Mouse (Mus musculus) bone marrow, adult 2 months (tissue): ENCODE measurements around the gene Slc25a20. TPM values are rescaled to one million over a fixed set of nuclear protein-coding genes. Genes with fewer than 3 reads are reported as not detected.

Experiments
- H3K27ac ChIP-seq: fragments of 200-500 bp; 2 replicates; pipeline ENCODE4 v1.5.1; 2012; ENCODE audit warnings: low read depth, mild to moderate bottlenecking, control low read depth, inconsistent platforms, low read length; ENCODE audit not compliant: control insufficient read depth, poor library complexity, insufficient read depth
- H3K4me1 ChIP-seq: fragments of 200-500 bp; 2 replicates; pipeline ENCODE4 v1.6.1; 2011; ENCODE audit warnings: low read length; ENCODE audit not compliant: control insufficient read depth, insufficient read depth
- H3K4me3 ChIP-seq: fragments of 200-500 bp; replicated peaks from 2 replicates; pipeline ENCODE3; 2011; ENCODE audit warnings: mild to moderate bottlenecking, low read depth, low read length, control low read depth; ENCODE audit not compliant: control insufficient read depth
- CTCF ChIP-seq: fragments of 200-500 bp; IDR thresholded peaks from 2 replicates; pipeline ENCODE4 v1.5.1; 2011; ENCODE audit warnings: low read length, control low read depth; ENCODE audit not compliant: control insufficient read depth, insufficient read depth
- POLR2A ChIP-seq: fragments of 200-500 bp; IDR thresholded peaks from 2 replicates; pipeline ENCODE4 v1.6.1; 2011; ENCODE audit warnings: low read depth, mild to moderate bottlenecking, control low read depth, low read length, borderline replicate concordance; ENCODE audit not compliant: control insufficient read depth
- WGBS: fragments of 180-500 bp; shearing (Covaris S2); methylation state at CpG from one replicate; pipeline ENCODE4 v1.1.7; 2018; 5-methylcytosine and 5-hydroxymethylcytosine counted together
- polyA plus RNA-seq: library from polyadenylated mRNA; stranded (reverse); fragments of >200 nt; gene quantifications from 2 replicates; pipeline ENCODE4 v1.2.4, GENCODE M21; 2011; ENCODE audit warnings: low replicate concordance; ENCODE audit not compliant: missing spikeins, insufficient read depth, insufficient read length

The Slc25a20 gene
- polyA plus RNA-seq, 1 experiment: 13.7 TPM

- no peak for TF ChIP-seq CTCF
- TF ChIP-seq POLR2A: no peak
- H3K27ac ChIP-seq: no peak overlapping the region
- H3K4me3 ChIP-seq: no peak overlapping the region
- 82% methylated on average over 1 of the region's 1 CpGs for WGBS
- no peaks in the 10 kb centered on the region for H3K4me1 ChIP-seq
Observed at GRCm38 (mm10) chr9:108689993-108690392, 28.1 kb downstream of the Slc25a20 start.

DNA sequence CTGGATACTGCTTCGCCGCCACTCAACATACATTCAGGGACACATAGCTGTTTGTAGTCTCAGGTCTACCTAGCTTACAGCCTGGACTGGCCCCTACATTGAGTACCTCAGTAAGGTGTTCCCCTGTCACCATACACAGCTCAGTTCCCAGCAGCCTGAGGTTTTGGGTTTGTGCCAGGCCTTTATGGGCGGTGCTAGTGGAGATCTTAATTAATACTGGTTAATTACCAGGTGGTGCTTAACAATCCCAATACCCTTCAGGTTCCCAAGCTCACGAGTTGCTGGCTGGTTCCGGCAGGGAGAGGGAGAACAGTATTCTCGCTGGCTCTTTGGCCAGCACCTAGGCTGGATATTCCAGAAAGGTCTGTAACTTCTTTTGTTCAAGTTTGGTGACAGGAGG, 29.0 kb downstream of the Slc25a20 start:
- Histone ChIP-seq H3K4me3 (no peak overlapping the region), H3K4me1 (no peaks in the 10 kb centered on the region), H3K27ac (no peak overlapping the region)
- 77% methylated on average over 6 of the region's 6 CpGs for WGBS
- no peak for TF ChIP-seq POLR2A
- no peak for TF ChIP-seq CTCF

DNA sequence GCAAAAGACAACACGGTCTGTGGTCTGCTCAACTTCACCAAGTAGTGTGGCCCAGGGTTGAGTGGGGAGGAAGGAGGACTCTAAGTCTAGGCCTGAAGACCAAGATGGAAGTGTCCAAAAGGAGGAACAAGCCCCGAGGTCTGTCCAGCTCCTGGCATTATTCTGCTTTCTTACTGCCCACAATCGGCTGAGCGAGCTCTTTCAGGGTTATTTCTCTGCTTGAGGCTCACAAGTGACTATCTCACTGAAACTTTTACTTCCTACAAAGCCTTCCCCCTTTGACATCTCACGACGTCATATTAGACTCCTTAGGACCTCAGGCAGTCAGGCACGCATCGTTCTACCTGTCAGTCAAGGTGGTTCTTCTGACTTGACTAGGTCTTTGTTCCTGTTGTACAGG, 29.5 kb downstream of the Slc25a20 start:
- 0 out of 2 replicates have a peak overlapping the region, but pooled peaks have one; percentile 1 for H3K27ac ChIP-seq
- H3K4me1 ChIP-seq: no peaks in the 10 kb centered on the region
- TF ChIP-seq CTCF (no peak), POLR2A (no peak)
- WGBS: 24% methylated on average over 8 of the region's 8 CpGs
- H3K4me3 ChIP-seq: peak overlapping the region; percentile 41

DNA sequence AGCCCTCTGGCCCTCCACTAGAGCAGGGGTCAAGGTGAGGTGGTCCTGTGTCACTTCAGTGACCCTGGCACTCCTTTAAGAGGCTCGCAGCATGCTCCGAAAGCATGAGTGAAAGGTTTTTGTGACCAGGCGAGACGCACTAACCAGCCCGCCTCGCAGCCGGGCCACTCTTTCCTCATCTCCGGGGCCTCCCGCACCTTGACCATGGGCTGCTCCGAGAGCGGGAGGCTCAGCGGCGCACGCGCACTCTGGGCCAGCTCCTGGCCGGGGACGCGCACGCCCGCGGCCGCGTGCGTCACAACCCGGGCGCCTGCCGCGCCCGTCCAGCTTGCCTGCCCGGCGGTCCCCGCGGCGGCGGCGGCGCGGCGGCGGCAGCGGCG, 29.9 kb downstream of the Slc25a20 start:
- no peaks in the 10 kb centered on the region for H3K4me1 ChIP-seq
- peak overlapping the region; percentile 60; the same call in 1 of the 2 replicates for H3K27ac ChIP-seq
- no peak for TF ChIP-seq POLR2A
- TF ChIP-seq CTCF: no peak
- under 1% methylated on average over 42 of the region's 42 CpGs for WGBS
- peak overlapping the region; percentile 41 for H3K4me3 ChIP-seq

DNA sequence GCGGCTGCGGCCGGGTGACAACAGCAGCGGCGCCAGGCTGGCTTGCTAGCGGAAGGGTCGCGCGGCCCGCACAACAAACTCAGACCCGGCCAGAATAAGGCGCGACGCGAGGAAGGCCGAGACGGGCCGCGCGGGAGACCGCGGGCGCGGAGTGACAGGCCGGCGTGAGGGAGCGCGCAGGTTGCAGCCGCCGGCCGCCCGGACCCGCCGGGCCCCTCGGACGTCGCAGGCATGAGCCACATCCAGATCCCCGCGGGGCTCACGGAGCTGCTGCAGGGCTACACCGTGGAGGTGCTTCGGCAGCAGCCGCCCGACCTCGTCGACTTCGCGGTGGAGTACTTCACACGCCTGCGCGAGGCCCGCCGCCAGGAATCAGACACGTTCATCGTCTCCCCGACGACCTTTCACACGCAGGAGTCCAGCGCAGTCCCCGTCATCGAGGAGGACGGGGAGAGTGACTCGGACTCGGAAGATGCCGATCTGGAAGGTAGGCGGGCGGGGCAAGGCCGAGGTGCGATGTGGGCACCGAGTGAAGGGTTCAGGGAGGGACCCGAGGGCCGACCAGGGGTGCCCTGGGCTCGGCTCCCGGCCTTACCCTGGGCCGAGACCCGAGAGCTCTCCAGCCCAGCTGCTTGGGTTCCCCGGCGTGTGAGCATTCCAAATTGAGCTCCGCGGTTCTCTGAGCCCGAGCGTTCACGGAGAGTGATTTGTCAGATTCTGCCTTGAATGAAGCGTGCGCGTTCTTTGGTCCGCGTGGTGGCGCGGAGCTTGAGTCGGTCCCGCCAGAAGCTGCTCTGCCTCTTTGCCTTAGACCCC, 30.5 kb downstream of the Slc25a20 start:
- TF ChIP-seq POLR2A: no peak
- no peak for TF ChIP-seq CTCF
- H3K27ac ChIP-seq: peak overlapping the region; percentile 60; the same call in 1 of the 2 replicates
- H3K4me3 ChIP-seq: peak overlapping the region; percentile 74
- no peaks in the 10 kb centered on the region for H3K4me1 ChIP-seq
- WGBS: under 1% methylated on average over 92 of the region's 92 CpGs

GRCm38 (mm10) chr9:108693946-108694345, 32.1 kb downstream of the Slc25a20 start:
- 61% methylated on average over 4 of the region's 4 CpGs for WGBS
- Histone ChIP-seq H3K4me3 (no peak overlapping the region), H3K27ac (no peak overlapping the region), H3K4me1 (no peaks in the 10 kb centered on the region)
- TF ChIP-seq POLR2A (no peak), CTCF (no peak)

DNA sequence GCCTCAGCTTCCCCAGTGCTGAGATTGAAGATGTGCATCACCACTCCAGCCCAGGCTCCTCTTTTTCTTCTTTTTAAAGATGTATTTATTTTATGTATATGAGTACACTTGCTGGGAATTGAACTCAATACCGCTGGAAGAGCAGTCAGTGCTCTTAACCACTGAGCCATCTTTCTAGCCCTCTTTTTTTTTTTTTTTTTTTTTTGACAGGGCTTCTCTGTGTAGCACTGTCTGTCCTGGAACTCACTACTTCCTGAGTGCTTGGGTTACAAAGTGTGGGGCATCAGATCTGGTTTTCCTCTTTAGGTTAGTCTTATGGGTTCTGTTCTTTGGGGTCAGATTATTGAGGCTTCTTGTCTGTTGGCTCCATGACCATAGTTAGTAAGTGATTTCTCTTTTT, 32.6 kb downstream of the Slc25a20 start:
- 93% methylated on average over 1 of the region's 1 CpGs for WGBS
- Histone ChIP-seq H3K27ac (no peak overlapping the region), H3K4me3 (no peak overlapping the region), H3K4me1 (no peaks in the 10 kb centered on the region)
- TF ChIP-seq POLR2A (no peak), CTCF (no peak)

- no peak overlapping the region for H3K4me3 ChIP-seq
- no peaks in the 10 kb centered on the region for H3K4me1 ChIP-seq
- TF ChIP-seq POLR2A (no peak), CTCF (no peak)
- H3K27ac ChIP-seq: no peak overlapping the region
Observed at GRCm38 (mm10) chr9:108702476-108702875, 40.6 kb downstream of the Slc25a20 start.
